8 mouse cellular contexts compared by ENCODE assay signal in the genomic region with DNA sequence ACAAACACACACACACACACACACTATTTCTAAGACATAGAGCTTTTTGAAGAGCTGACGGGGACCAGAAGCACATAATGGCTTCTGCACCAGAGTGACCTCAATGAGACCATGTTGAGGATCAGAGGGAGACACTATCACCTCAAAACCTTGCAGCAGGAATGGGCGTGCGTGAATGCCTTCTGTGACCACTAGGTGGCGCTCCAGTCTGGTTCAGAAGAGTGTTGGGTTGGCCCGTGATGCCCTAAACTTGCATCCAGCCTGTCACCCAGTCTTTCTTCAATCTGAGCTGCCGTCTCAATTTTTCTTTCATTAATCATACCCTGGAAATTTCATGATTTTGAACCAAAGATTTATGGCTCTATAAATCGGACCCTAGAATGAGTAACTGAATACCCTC.
DNase-seq lines count a peak whose midpoint lies in the region; ATAC-seq and TF ChIP-seq lines count a peak whose summit lies in the region.

No protein-coding gene starts in this region.

- WGBS in forebrain, embryonic 14.5 days: 5% methylated on average over 7 of the region's 7 CpGs
- WGBS in hindbrain, embryonic 11.5 days: 12% methylated on average over 7 of the region's 7 CpGs

- H3K4me3 ChIP-seq in forebrain, embryonic 14.5 days (ENCODE audit: low read depth, low read length): no peak overlapping the region
- no peak overlapping the region for H3K4me3 ChIP-seq in hindbrain, embryonic 11.5 days (ENCODE audit: low read depth, low read length)

- H3K27ac ChIP-seq in forebrain, embryonic 14.5 days (ENCODE audit: low read depth, low read length): no peak overlapping the region
- H3K27ac ChIP-seq in hindbrain, embryonic 11.5 days (ENCODE audit: low read depth, low read length): no peak overlapping the region

- in situ Hi-C loops in Patski (cut with MboI; ENCODE audit: low pct_unique_long_range_greater_than_20kb): loop anchor here (5.0 kb wide), 1 partner anchor 172 kb away; a partner anchor contains a TSS

- CTCF ChIA-PET in Patski (lab: Charles Lee): interaction anchor here (0.7 to 3.4 kb wide), 23 partner anchors 9 to 295 kb away, joined by 3 to 30 read pairs (median 4); a partner anchor contains a TSS

- no peak for DNase-seq in Patski (ENCODE audit: low read depth, low spot score)
- peak; percentile 88 for DNase-seq in cerebellum, adult 11 months
- DNase-seq in forebrain, embryonic 14.5 days (ENCODE audit: low spot score): peak; percentile 84
- DNase-seq in hindbrain, embryonic 11.5 days (ENCODE audit: low spot score): peak; percentile 90
- peak; percentile 71 to 94 for DNase-seq in layer of hippocampus, postnatal 25 days (ENCODE audit: extremely low spot score in 1 of 2, low spot score in 1 of 2)
- DNase-seq in right cerebral cortex, postnatal 4 days: peak; percentile 89
- peak; percentile 32 for DNase-seq in yolk sac, embryonic 10.5 days (ENCODE audit: low spot score)

- H3K4me1 ChIP-seq in forebrain, embryonic 14.5 days (ENCODE audit: control insufficient read depth, insufficient read depth, low read length): no peaks in the 10 kb centered on the region
- H3K4me1 ChIP-seq in hindbrain, embryonic 11.5 days (replicated peaks; ENCODE audit: control insufficient read depth, insufficient read depth, low read length): peaks cover 8% of the 10 kb centered on the region; the same call in 1 of the 2 replicates

- POLR2A ChIA-PET in Patski (lab: Charles Lee): no interaction called here

- no peaks in the 10 kb centered on the region for H3K9me3 ChIP-seq in forebrain, embryonic 14.5 days (replicated peaks; ENCODE audit: control insufficient read depth, low read length)
- no peaks in the 10 kb centered on the region for H3K9me3 ChIP-seq in hindbrain, embryonic 11.5 days (ENCODE audit: control insufficient read depth, low read length)

- no peak for TF ChIP-seq CTCF in Patski (IDR thresholded peaks at IDR 0.05)

- no peak overlapping the region for H3K4me2 ChIP-seq in forebrain, embryonic 14.5 days (ENCODE audit: low read length)
- no peak overlapping the region for H3K4me2 ChIP-seq in hindbrain, embryonic 11.5 days (replicated peaks; ENCODE audit: low read depth, low read length)

- H3K9ac ChIP-seq in forebrain, embryonic 14.5 days (ENCODE audit: low read length): no peak overlapping the region
- no peak overlapping the region for H3K9ac ChIP-seq in hindbrain, embryonic 11.5 days (ENCODE audit: low read depth, low read length)

- peak; percentile 16 for ATAC-seq in Patski
- ATAC-seq in forebrain, embryonic 14.5 days: peak; percentile 67
- ATAC-seq in hindbrain, embryonic 11.5 days (ENCODE audit: low FRiP score): 0 out of 2 replicates have a peak, but pooled peaks have one; percentile 43
- peak; percentile 75 for ATAC-seq in megakaryocyte-erythroid progenitor cell, adult 5-6 weeks (replicated peaks; ENCODE audit: low FRiP score, low TSS enrichment, poor library complexity, severe bottlenecking)

- no peaks in the 10 kb centered on the region for H3K36me3 ChIP-seq in forebrain, embryonic 14.5 days (ENCODE audit: control insufficient read depth, insufficient read depth, low read length)
- H3K36me3 ChIP-seq in hindbrain, embryonic 11.5 days (ENCODE audit: control insufficient read depth, insufficient read depth, low read length): no peaks in the 10 kb centered on the region

- no peaks in the 10 kb centered on the region for H3K27me3 ChIP-seq in Patski
- H3K27me3 ChIP-seq in forebrain, embryonic 14.5 days (replicated peaks; ENCODE audit: control insufficient read depth, insufficient read depth, low read length): no peaks in the 10 kb centered on the region
- H3K27me3 ChIP-seq in hindbrain, embryonic 11.5 days (ENCODE audit: control insufficient read depth, insufficient read depth, low read length): no peaks in the 10 kb centered on the region; the same call in 1 of the 2 replicates

Comparison
In these comparisons a context has a peak if more than half of its experiments do, and no peak if none do; other contexts are left out.
1. ATAC-seq: peak in every context shown above with its lines; median percentile 75 in megakaryocyte-erythroid progenitor cell, adult 5-6 weeks; 67 in forebrain, embryonic 14.5 days; 43 in hindbrain, embryonic 11.5 days; 16 in Patski.